Comparison of ENCODE assay signal across 8 mouse cellular contexts in genomic region chr2:92389645-92390044, GRCm38 (mm10). TPM values are rescaled to one million over a fixed set of nuclear protein-coding genes. Genes with fewer than 3 reads are reported as not detected.
DNase-seq lines count a peak whose midpoint lies in the region; ATAC-seq and TF ChIP-seq lines count a peak whose summit lies in the region.

No protein-coding gene starts in this region.

- no peak for TF ChIP-seq EP300 in stomach, postnatal 0 days (optimal IDR thresholded peaks at IDR 0.05)

- no peak for TF ChIP-seq CTCF in stomach, postnatal 0 days (IDR thresholded peaks at IDR 0.05; ENCODE audit: low read depth)

- H3K4me3 ChIP-seq in megakaryocyte, embryonic 14.5 days (replicated peaks) = peak overlapping the region; percentile 84
- H3K4me3 ChIP-seq in liver, embryonic 11.5 days (ENCODE audit: low read depth, low read length) = peak overlapping the region; percentile 59
- peak overlapping the region; percentile 60 for H3K4me3 ChIP-seq in stomach, postnatal 0 days (ENCODE audit: low read depth, low read length)

- no peaks in the 10 kb centered on the region for H3K9me3 ChIP-seq in megakaryocyte, embryonic 14.5 days
- H3K9me3 ChIP-seq in liver, embryonic 11.5 days (ENCODE audit: control insufficient read depth, low read length) = no peaks in the 10 kb centered on the region
- H3K9me3 ChIP-seq in stomach, postnatal 0 days (ENCODE audit: control insufficient read depth, low read length) = no peaks in the 10 kb centered on the region

- no peak for ATAC-seq in megakaryocyte, adult 5-6 weeks (ENCODE audit: poor library complexity, severe bottlenecking)
- no peak for ATAC-seq in liver, embryonic 11.5 days (replicated peaks; ENCODE audit: low FRiP score)
- 0 out of 2 replicates have a peak, but pooled peaks have one; percentile 16 for ATAC-seq in stomach, postnatal 0 days (ENCODE audit: low FRiP score, low TSS enrichment)

- 12% methylated on average over 10 of the region's 10 CpGs for WGBS in liver, embryonic 11.5 days
- 8% methylated on average over 10 of the region's 10 CpGs for WGBS in stomach, postnatal 0 days

- H3K9ac ChIP-seq in liver, embryonic 11.5 days (ENCODE audit: low read depth, low read length) = no peak overlapping the region
- H3K9ac ChIP-seq in stomach, postnatal 0 days (ENCODE audit: low read length) = no peak overlapping the region; the same call in 1 of the 2 replicates

- H3K27me3 ChIP-seq in megakaryocyte, embryonic 14.5 days (replicated peaks) = peaks cover 94% of the 10 kb centered on the region
- peaks cover 80% of the 10 kb centered on the region for H3K27me3 ChIP-seq in liver, embryonic 11.5 days (replicated peaks; ENCODE audit: control insufficient read depth, insufficient read depth, low read length)
- no peaks in the 10 kb centered on the region for H3K27me3 ChIP-seq in stomach, postnatal 0 days (ENCODE audit: control insufficient read depth, insufficient read depth, low read length)

- DNase-seq in cerebellum, adult 11-12 months = peak; percentile 35
- no peak for DNase-seq in cerebellum, adult 8-10 months
- no peak for DNase-seq in liver, embryonic 11.5 days (ENCODE audit: low spot score)
- no peak for DNase-seq in stomach, postnatal 0 days (ENCODE audit: low spot score)
- DNase-seq in ovary, postnatal 14 days (ENCODE audit: low spot score) = no peak
- no peak for DNase-seq in spleen, postnatal 14 days (ENCODE audit: low spot score in 2 of 2)

- no peaks in the 10 kb centered on the region for H3K36me3 ChIP-seq in megakaryocyte, embryonic 14.5 days (replicated peaks; ENCODE audit: low read length)
- H3K36me3 ChIP-seq in liver, embryonic 11.5 days (ENCODE audit: control insufficient read depth, insufficient read depth, low read length) = no peaks in the 10 kb centered on the region
- peaks cover 2% of the 10 kb centered on the region; the same call in 1 of the 2 replicates for H3K36me3 ChIP-seq in stomach, postnatal 0 days (ENCODE audit: control insufficient read depth, insufficient read depth, low read length)

- peak overlapping the region; percentile 73 for H3K4me2 ChIP-seq in liver, embryonic 11.5 days
- peak overlapping the region; percentile 79 for H3K4me2 ChIP-seq in stomach, postnatal 0 days (replicated peaks; ENCODE audit: low read depth)

- peaks cover 42% of the 10 kb centered on the region for H3K4me1 ChIP-seq in megakaryocyte, embryonic 14.5 days
- H3K4me1 ChIP-seq in liver, embryonic 11.5 days (replicated peaks; ENCODE audit: control insufficient read depth, insufficient read depth, low read length) = peaks cover 22% of the 10 kb centered on the region
- H3K4me1 ChIP-seq in stomach, postnatal 0 days (replicated peaks; ENCODE audit: control insufficient read depth, insufficient read depth) = 0 out of 2 replicates have a peak, but pooled peaks cover 3% of the 10 kb centered on the region

- no peak overlapping the region for H3K27ac ChIP-seq in liver, embryonic 11.5 days (ENCODE audit: low read depth, low read length)
- peak overlapping the region; percentile 73; the same call in 1 of the 2 replicates for H3K27ac ChIP-seq in stomach, postnatal 0 days (replicated peaks)

RNA-seq across cellular contexts. Expression of gene 1700029I15Rik, which starts 7.3 kb away (rescaled TPM):
- polyA plus RNA-seq in megakaryocyte, embryonic 14.5 days (2012; ENCODE audit: insufficient read depth, low replicate concordance) = 3.6 TPM in 1 of 2 replicates, not detected in the other
- total RNA-seq in megakaryocyte, adult 5-6 weeks (2015) = 2.6 and 3.5 TPM in 2 replicates
- total RNA-seq in megakaryocyte, adult 5-6 weeks (2017) = 1.5 and 3.1 TPM in 2 replicates
- polyA plus RNA-seq in liver, embryonic 11.5 days (2014; fragmentation: Nextera tagmentation; extraction: Ambion mirVana) = 0.81 and 1.7 TPM in 2 replicates
- 1.7 and 2.3 TPM in 2 replicates for polyA plus RNA-seq in stomach, postnatal 0 days (2015; fragmentation: Nextera tagmentation; extraction: Ambion mirVana)

RNA-seq across cellular contexts. Expression of gene Mapk8ip1, which starts 11.4 kb away (rescaled TPM):
- 0.20 TPM in 1 of 2 replicates, not detected in the other for polyA plus RNA-seq in megakaryocyte, embryonic 14.5 days (2012; ENCODE audit: insufficient read depth, low replicate concordance)
- total RNA-seq in megakaryocyte, adult 5-6 weeks (2015) = not detected in 2 replicates
- 0.04 TPM in 1 of 2 replicates, not detected in the other for total RNA-seq in megakaryocyte, adult 5-6 weeks (2017)
- polyA plus RNA-seq in liver, embryonic 11.5 days (2014; fragmentation: Nextera tagmentation; extraction: Ambion mirVana) = 4.9 and 6.3 TPM in 2 replicates
- polyA plus RNA-seq in stomach, postnatal 0 days (2015; fragmentation: Nextera tagmentation; extraction: Ambion mirVana) = 10.3 and 12.5 TPM in 2 replicates

RNA-seq across cellular contexts. Expression of gene Large2, which starts 15.0 kb away (rescaled TPM):
- polyA plus RNA-seq in megakaryocyte, embryonic 14.5 days (2012; ENCODE audit: insufficient read depth, low replicate concordance) = not detected in 2 replicates
- not detected in 2 replicates for total RNA-seq in megakaryocyte, adult 5-6 weeks (2015)
- not detected in 2 replicates for total RNA-seq in megakaryocyte, adult 5-6 weeks (2017)
- polyA plus RNA-seq in liver, embryonic 11.5 days (2014; fragmentation: Nextera tagmentation; extraction: Ambion mirVana) = 4.2 and 5.4 TPM in 2 replicates
- 8.7 and 9.4 TPM in 2 replicates for polyA plus RNA-seq in stomach, postnatal 0 days (2015; fragmentation: Nextera tagmentation; extraction: Ambion mirVana)

RNA-seq across cellular contexts. Expression of gene Pex16, which starts 15.2 kb away (rescaled TPM):
- 28.2 and 40.3 TPM in 2 replicates for polyA plus RNA-seq in megakaryocyte, embryonic 14.5 days (2012; ENCODE audit: insufficient read depth, low replicate concordance)
- 13.8 and 18.1 TPM in 2 replicates for total RNA-seq in megakaryocyte, adult 5-6 weeks (2015)
- 7.4 and 17.4 TPM in 2 replicates for total RNA-seq in megakaryocyte, adult 5-6 weeks (2017)
- 26.3 and 29.3 TPM in 2 replicates for polyA plus RNA-seq in liver, embryonic 11.5 days (2014; fragmentation: Nextera tagmentation; extraction: Ambion mirVana)
- polyA plus RNA-seq in stomach, postnatal 0 days (2015; fragmentation: Nextera tagmentation; extraction: Ambion mirVana) = 33.5 and 38.3 TPM in 2 replicates

RNA-seq across cellular contexts. Expression of gene Cry2, which starts 44.2 kb away (rescaled TPM):
- 4.1 and 10.1 TPM in 2 replicates for polyA plus RNA-seq in megakaryocyte, embryonic 14.5 days (2012; ENCODE audit: insufficient read depth, low replicate concordance)
- 3.5 and 4.1 TPM in 2 replicates for total RNA-seq in megakaryocyte, adult 5-6 weeks (2015)
- total RNA-seq in megakaryocyte, adult 5-6 weeks (2017) = 3.2 and 4.3 TPM in 2 replicates
- 20.6 and 22.5 TPM in 2 replicates for polyA plus RNA-seq in liver, embryonic 11.5 days (2014; fragmentation: Nextera tagmentation; extraction: Ambion mirVana)
- polyA plus RNA-seq in stomach, postnatal 0 days (2015; fragmentation: Nextera tagmentation; extraction: Ambion mirVana) = 14.8 and 17.3 TPM in 2 replicates
